Mouse (Mus musculus): ENCODE measurements around the gene Tkfc. TPM values are rescaled to one million over a fixed set of nuclear protein-coding genes. Genes with fewer than 3 reads are reported as not detected.
"Not testable (repeated sequence)": the region's sequence is repeated elsewhere in the genome, so short reads cannot be mapped to it uniquely, and the experiment has no call there.

Tkfc gene
- polyA plus RNA-seq, 1 experiment from 2014 or later: 39.4 TPM

DNA sequence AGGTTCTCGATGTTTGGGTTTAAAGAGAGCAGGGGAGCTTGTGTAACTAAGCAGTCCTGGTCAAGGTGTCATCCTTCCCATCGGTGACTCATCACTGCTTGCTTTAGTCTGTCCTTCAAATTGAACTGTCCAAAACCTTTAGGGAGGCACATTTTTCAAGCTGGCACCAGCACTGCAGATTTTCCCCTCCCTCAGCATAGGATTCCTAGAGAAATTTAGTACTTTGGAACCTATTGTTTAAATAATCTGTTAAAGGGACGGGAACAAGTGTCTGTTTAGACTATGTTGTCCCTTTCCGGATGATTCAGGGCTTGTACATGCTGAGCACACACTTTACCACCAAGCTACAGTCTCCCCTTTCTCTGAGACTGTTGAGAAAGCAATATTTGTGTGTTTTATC lies 40.2 kb downstream of the Tkfc start:
- POLR2A ChIA-PET: interaction anchor here (1.1 to 2.0 kb wide), 2 partner anchors 10 to 11 kb away, joined by 4 to 6 read pairs; partner anchors contain the start of genes Cyb561a3, Tmem138 and Tmem216
- no peak for DNase-seq (ENCODE audit: low read depth, low spot score)
- ATAC-seq: no peak
- CTCF ChIA-PET: interaction anchor here (0.9 to 6.4 kb wide), 4 partner anchors 10 to 49 kb away, joined by 3 to 42 read pairs (median 6); partner anchors contain the start of genes Cyb561a3 and Tmem138
- no peaks in the 10 kb centered on the region for H3K27me3 ChIP-seq
- TF ChIP-seq CTCF (IDR thresholded peaks at IDR 0.05): no peak
- in situ Hi-C loops (cut with MboI; ENCODE audit: low pct_unique_long_range_greater_than_20kb): no loop called here

DNA sequence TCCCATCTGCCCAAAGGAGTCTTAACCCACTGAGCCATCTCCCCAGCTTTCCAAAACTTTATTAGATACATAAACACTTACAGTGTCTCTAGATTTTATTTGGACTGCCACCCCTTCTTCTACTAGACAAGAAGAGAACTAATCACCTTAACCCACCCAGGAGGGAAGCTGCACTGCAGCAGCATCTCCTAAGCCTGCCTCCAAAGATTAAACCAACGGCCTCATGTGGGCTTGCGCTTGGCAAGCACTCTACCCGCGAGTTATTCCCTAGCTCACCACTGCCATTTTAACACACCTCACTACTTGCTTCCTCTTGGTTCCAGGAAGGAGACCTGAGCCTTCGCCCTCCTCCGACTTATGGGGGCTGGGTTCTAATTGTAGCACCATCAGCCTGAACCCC lies 41.2 kb downstream of the Tkfc start:
- no peaks in the 10 kb centered on the region for H3K27me3 ChIP-seq
- no peak for DNase-seq (ENCODE audit: low read depth, low spot score)
- ATAC-seq: no peak
- ChIA-PET CTCF (interaction anchor here (1.0 to 6.4 kb wide), 6 partner anchors 11 to 50 kb away, joined by 3 to 42 read pairs (median 6); partner anchors contain the start of genes Cyb561a3 and Tmem138), POLR2A (interaction anchor here (0.8 to 2.0 kb wide), 3 partner anchors 10 to 12 kb away, joined by 3 to 6 read pairs (median 5); partner anchors contain the start of genes Cyb561a3 and Tmem138)
- in situ Hi-C loops (cut with MboI; ENCODE audit: low pct_unique_long_range_greater_than_20kb): loop anchor here (5.0 kb wide), 1 partner anchor 38 kb away; no protein-coding TSS in a partner anchor
- TF ChIP-seq CTCF (IDR thresholded peaks at IDR 0.05): no peak

DNA sequence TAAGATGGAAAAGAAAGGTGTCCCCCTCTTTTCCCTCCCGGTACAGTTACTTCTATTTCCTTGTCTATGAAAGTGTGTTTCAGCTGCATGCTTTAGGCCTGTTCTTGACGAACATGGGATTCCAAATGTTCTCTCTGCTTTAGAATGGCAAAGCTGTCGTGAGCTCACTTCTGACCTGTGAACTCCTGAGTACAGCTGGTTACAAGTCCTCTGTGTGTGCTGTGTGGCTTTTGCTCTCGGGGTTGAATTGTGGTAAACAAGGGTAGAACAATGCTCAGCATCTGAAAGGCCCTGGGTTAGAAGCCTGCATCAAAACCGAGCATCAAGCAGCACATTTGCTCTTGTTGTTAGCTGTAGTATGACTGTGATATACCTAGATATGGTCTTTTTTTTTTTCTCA lies 43.1 kb downstream of the Tkfc start:
- in situ Hi-C loops (cut with MboI; ENCODE audit: low pct_unique_long_range_greater_than_20kb): loop anchor here (5.0 kb wide), 1 partner anchor 40 kb away; no protein-coding TSS in a partner anchor
- POLR2A ChIA-PET: interaction anchor here (0.6 to 2.1 kb wide), 7 partner anchors 13 to 334 kb away, joined by 3 to 9 read pairs (median 3); partner anchors contain the start of genes Cyb561a3 and Tmem138
- H3K27me3 ChIP-seq: no peaks in the 10 kb centered on the region
- ATAC-seq (no peak), DNase-seq (ENCODE audit: low read depth, low spot score) (no peak)
- no peak for TF ChIP-seq CTCF (IDR thresholded peaks at IDR 0.05)
- CTCF ChIA-PET: interaction anchor here (1.0 to 6.4 kb wide), 11 partner anchors 10 to 147 kb away, joined by 3 to 42 read pairs (median 7); partner anchors contain the start of genes Cyb561a3, Ddb1 and Tmem138

DNA sequence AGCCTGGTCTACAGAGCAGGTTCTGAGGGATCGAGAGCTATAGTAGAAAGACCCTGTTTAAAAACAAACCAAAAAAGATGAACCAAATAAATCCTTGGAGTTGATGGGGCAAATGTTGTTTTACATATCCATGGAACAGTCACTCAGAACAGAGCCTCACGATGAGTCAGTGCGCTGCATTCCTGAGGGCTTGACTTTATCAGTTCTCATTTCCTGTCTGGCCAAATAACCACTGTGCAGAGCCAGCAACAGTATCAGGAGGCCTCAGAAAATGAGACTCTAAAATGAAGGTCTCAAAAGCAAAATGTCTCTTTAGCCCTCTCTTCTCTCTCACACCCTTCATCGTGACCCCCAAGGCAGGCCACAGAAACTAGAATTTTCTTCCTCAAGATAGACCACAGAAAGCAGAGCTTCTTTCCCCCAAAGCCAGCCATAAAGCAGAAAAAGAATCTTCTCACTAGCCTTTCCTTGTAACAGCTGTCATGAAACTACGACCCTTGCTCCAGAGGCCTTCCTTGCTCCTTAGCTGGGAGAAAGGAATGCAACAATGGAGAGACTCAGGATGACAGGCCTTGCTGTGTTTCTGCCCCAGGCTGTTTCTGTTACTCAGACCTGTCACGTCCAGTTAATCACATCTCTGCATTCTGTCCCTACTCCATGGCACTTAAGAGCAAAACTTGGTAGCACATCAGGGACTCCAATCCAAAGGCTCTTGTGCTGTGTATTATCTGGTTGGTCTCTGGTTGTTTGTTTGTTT lies 43.7 kb downstream of the Tkfc start:
- in situ Hi-C loops (cut with MboI; ENCODE audit: low pct_unique_long_range_greater_than_20kb): loop anchor here (5.0 kb wide), 1 partner anchor 41 kb away; no protein-coding TSS in a partner anchor
- POLR2A ChIA-PET: interaction anchor here (0.7 to 2.1 kb wide), 8 partner anchors 14 to 334 kb away, joined by 3 to 9 read pairs (median 4); partner anchors contain the start of genes Cyb561a3 and Tmem138
- no peak for TF ChIP-seq CTCF (IDR thresholded peaks at IDR 0.05)
- CTCF ChIA-PET: interaction anchor here (1.0 to 6.4 kb wide), 14 partner anchors 10 to 148 kb away, joined by 3 to 42 read pairs (median 5); partner anchors contain the start of genes Cyb561a3, Ddb1 and Tmem138
- ATAC-seq (peak; percentile 90), DNase-seq (ENCODE audit: low read depth, low spot score) (no peak)
- no peaks in the 10 kb centered on the region for H3K27me3 ChIP-seq

DNA sequence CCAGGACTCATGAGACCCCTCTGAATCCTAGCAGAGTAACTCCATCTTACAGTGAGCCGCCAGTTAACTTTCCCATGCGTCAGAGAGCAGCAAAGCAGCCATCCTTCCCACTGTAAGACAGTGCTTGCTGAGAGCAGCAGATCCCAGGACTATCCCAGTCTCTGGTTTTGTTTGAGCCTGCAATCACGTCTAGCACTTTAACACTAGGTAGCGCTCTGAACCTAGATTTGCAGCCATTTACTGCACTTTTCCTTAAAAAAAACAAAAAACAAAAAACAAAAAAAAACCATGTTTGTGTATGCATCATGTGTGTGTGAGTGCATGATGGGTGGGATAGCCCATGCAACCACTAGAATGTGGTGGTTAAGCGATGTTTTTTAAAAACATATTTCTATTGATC lies 45.3 kb downstream of the Tkfc start:
- TF ChIP-seq CTCF (IDR thresholded peaks at IDR 0.05): peak; percentile 78
- ChIA-PET CTCF (interaction anchor here (2.0 to 6.4 kb wide), 3 partner anchors 42 to 150 kb away, joined by 7 to 42 read pairs (median 22); partner anchors contain the start of gene Ddb1), POLR2A (interaction anchor here (1.9 kb wide), 1 partner anchor 44 kb away, joined by 11 read pairs; the partner anchor contains the start of genes Ddb1 and Tkfc)
- H3K27me3 ChIP-seq: no peaks in the 10 kb centered on the region
- ATAC-seq (no peak), DNase-seq (ENCODE audit: low read depth, low spot score) (no peak)
- in situ Hi-C loops (cut with MboI; ENCODE audit: low pct_unique_long_range_greater_than_20kb): loop anchor here (5.0 kb wide), 1 partner anchor 42 kb away; no protein-coding TSS in a partner anchor

DNA sequence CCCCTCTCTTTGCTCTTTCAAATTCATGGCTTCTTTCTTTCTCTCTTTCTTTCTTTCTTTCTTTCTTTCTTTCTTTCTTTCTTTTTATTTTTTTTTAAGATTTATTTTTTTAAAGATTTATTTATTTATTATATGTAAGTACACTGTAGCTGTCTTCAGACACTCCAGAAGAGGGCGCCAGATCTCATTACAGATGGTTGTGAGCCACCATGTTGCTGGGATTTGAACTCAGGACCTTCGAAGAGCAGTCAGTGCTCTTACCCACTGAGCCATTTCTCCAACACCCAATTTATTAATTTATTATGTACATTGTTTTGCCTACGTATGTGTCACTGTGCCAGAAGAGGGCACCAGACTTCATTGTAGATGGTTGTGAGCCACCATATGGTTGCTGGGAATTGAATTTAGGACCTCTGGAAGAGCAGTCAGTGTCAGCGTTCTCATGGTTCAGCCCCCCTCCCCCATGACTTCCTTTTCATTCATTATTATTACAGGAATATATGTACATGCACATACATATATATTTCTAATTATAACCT lies 47.5 kb downstream of the Tkfc start:
- ATAC-seq: not testable (repeated sequence)

DNA sequence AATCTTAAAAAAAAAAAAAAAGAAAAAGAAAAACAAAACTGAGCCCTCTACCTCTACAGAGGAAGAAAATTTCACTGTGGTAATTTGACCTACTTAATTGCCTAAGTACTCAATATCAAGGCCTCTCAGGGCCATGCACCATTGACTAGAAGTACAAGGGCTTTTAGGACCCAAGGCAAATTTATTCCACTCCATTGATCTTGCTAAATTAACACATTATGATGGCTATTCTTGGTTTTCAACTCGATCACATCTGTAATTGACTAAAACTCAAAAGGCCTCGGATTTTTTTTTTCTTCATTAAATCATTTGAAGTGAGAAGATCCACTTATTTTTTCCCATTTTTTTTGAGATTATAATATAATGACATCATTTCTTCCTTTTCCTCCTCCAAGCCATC lies 48.0 kb downstream of the Tkfc start:
- no peak for TF ChIP-seq CTCF (IDR thresholded peaks at IDR 0.05)
- no peaks in the 10 kb centered on the region for H3K27me3 ChIP-seq
- ChIA-PET CTCF (interaction anchor here (3.4 kb wide), 1 partner anchor 45 kb away, joined by 11 read pairs; no protein-coding TSS in a partner anchor), POLR2A (interaction anchor here (0.7 to 3.1 kb wide), 3 partner anchors 18 to 222 kb away, joined by 3 to 17 read pairs (median 4); partner anchors contain the start of genes Ddb1 and Tkfc)
- ATAC-seq: no peak
- no peak for DNase-seq (ENCODE audit: low read depth, low spot score)
- in situ Hi-C loops (cut with MboI; ENCODE audit: low pct_unique_long_range_greater_than_20kb): no loop called here

More for the DNA sequence above, 47.5 kb downstream of the Tkfc start:
- CTCF ChIA-PET; H3K27me3 ChIP-seq; in situ Hi-C loops (cut with MboI; ENCODE audit: low pct_unique_long_range_greater_than_20kb); DNase-seq (ENCODE audit: low read depth, low spot score): not testable (repeated sequence)
- POLR2A ChIA-PET: interaction anchor here (1.9 to 3.1 kb wide), 2 partner anchors 46 to 47 kb away, joined by 11 to 17 read pairs; partner anchors contain the start of genes Ddb1 and Tkfc
- TF ChIP-seq CTCF (IDR thresholded peaks at IDR 0.05): peak; percentile 64

DNA sequence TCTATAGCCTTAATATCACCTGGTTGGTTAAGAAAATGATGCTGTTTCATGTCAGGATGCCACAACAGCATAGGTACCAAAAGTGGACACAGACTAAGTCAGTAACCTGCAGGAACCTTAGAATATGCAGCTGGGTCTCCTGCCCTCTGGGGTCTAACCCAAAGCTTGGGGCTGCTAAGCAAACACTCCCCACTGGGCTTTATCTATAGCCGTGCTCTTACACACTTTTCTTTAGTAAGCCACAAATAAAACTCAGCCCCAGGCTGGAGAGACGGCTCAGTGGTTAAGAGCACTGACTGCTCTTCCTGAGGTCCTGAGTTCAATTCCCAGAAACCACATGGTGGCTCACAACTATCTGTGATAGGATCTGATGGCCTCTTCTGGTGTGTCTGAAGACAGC lies 48.5 kb downstream of the Tkfc start:
- no peak for TF ChIP-seq CTCF (IDR thresholded peaks at IDR 0.05)
- in situ Hi-C loops (cut with MboI; ENCODE audit: low pct_unique_long_range_greater_than_20kb): no loop called here
- H3K27me3 ChIP-seq: no peaks in the 10 kb centered on the region
- CTCF ChIA-PET: interaction anchor here (3.4 kb wide), 1 partner anchor 46 kb away, joined by 11 read pairs; no protein-coding TSS in a partner anchor
- POLR2A ChIA-PET: interaction anchor here (0.7 to 3.1 kb wide), 4 partner anchors 18 to 222 kb away, joined by 3 to 17 read pairs (median 4); partner anchors contain the start of genes Ddb1 and Tkfc
- no peak for ATAC-seq
- no peak for DNase-seq (ENCODE audit: low read depth, low spot score)

DNA sequence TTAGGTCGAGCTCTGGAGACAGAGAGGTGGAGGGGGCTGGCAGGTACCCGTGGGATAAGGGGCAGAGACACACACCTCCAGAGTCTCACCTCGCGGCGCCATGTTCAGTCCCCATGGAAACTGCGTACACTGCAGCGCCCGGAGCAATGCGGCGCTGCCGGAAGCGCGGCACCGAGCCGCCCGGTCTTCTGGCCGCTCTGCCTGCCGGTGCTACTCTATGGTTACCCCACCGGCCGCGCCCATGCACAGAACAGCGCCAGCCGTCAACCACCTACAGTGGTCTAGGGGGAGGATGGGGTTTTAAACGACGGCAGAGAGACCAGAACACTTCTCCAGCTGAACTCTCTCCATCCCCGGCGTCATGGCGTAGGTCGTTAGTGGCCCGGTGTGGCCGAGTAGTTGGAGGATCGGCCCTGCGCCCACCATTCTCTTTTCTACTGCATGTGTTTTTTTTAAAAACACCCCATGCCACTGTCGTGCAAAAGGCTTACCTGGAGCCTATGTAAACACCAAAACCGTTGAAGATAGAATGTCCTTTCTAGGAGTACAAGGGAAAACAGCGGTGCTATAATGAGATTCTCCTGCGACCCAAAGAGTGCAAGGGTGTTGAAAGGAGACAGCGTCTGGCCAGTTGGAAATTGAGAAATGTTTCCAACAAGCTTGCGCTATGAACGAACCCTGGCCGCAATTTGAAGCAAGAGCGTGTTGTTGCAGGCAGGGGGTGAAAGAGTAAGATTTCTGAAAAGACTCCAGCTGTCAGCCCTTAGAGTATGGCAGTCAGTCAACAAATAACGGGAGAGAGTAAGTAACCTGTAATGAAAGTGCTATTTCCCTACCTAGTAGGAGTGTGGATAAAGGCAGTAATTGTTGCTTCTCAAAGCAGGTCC lies 49.6 kb downstream of the Tkfc start, which contains the start of gene Tmem216:
Tmem216 (minus strand) TSS at position 615 of the 887 bp plus-strand sequence.
- peak; percentile 94 for ATAC-seq
- TF ChIP-seq CTCF (IDR thresholded peaks at IDR 0.05): no peak
- no peaks in the 10 kb centered on the region for H3K27me3 ChIP-seq
- in situ Hi-C loops (cut with MboI; ENCODE audit: low pct_unique_long_range_greater_than_20kb): no loop called here
- POLR2A ChIA-PET: interaction anchor here (0.7 to 3.1 kb wide), 9 partner anchors 10 to 53 kb away, joined by 3 to 17 read pairs (median 4); partner anchors contain the start of genes Ddb1 and Tkfc
- no peak for DNase-seq (ENCODE audit: low read depth, low spot score)
- CTCF ChIA-PET: interaction anchor here (1.0 to 3.4 kb wide), 3 partner anchors 17 to 47 kb away, joined by 3 to 14 read pairs (median 11); no protein-coding TSS in a partner anchor
